30 mouse cellular contexts compared by ENCODE assay signal in the genomic region with DNA sequence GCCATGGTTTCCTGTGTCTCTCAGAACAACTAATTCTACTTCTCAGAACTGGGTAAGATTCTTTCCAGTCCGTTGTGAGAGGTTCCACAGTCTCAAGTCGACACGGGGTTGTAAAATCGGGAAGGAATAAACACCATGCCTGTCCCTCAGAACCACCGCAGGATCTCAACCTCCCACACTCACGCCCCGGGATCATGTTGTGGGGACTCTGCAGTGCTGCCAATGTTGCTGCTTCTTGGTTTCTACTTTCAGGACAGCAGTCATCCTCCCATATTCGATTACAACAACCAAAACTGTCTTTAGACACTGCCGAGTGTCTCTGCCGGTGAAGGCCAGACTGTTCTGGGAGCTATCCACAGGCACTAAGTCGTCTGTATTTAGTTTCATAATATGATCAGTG.
DNase-seq lines count a peak whose midpoint lies in the region; ATAC-seq and TF ChIP-seq lines count a peak whose summit lies in the region.
"Had no signal": no experiment of that assay in that cellular context is flagged by ENCODE, and none has a peak within 500 bp of the region (broad histone marks: within the 10 kb centered on the region; RNA-seq: fewer than 3 reads in every experiment).

No protein-coding gene starts in this region.

- WGBS in embryonic facial prominence, embryonic 12.5 days, result 69% methylated on average over 11 of the region's 11 CpGs
- WGBS in embryonic facial prominence, embryonic 10.5 days, result 89% methylated on average over 11 of the region's 11 CpGs
- WGBS in kidney, embryonic 16.5 days, result 30% methylated on average over 11 of the region's 11 CpGs
- WGBS in limb, embryonic 10.5 days, result 88% methylated on average over 11 of the region's 11 CpGs

- intact Hi-C loops in gastrocnemius, adult 2 months (cut with DNase I), result no loop called here

- H3K9me3 ChIP-seq in embryonic facial prominence, embryonic 12.5 days, result no peaks in the 10 kb centered on the region
- no peaks in the 10 kb centered on the region for H3K9me3 ChIP-seq in embryonic facial prominence, embryonic 10.5 days
- no peaks in the 10 kb centered on the region for H3K9me3 ChIP-seq in kidney, embryonic 16.5 days (ENCODE audit: low read length)
- no peaks in the 10 kb centered on the region for H3K9me3 ChIP-seq in limb, embryonic 10.5 days (replicated peaks)
- H3K9me3 ChIP-seq: embryonic facial prominence, embryonic 13.5 days; embryonic facial prominence, embryonic 15.5 days; forebrain, embryonic 10.5 days; forebrain, embryonic 12.5 days; G1E had no signal

- no peak for ATAC-seq in embryonic facial prominence, embryonic 12.5 days (ENCODE audit: insufficient number of reproducible peaks, insufficient read depth, low FRiP score, low TSS enrichment)
- 0 out of 2 replicates have a peak, but pooled peaks have one; percentile 4 for ATAC-seq in kidney, embryonic 16.5 days (ENCODE audit: low FRiP score, low TSS enrichment)
- ATAC-seq: activated CD4-positive, CD25-positive, alpha-beta regulatory T cell, adult 4 months; CD4-positive, CD25-positive, alpha-beta regulatory T cell, adult 4 months; forebrain, embryonic 14.5 days; forebrain, embryonic 16.5 days; Patski had no signal

- H3K36me3 ChIP-seq in embryonic facial prominence, embryonic 12.5 days, result no peaks in the 10 kb centered on the region
- H3K36me3 ChIP-seq in embryonic facial prominence, embryonic 10.5 days (replicated peaks), result no peaks in the 10 kb centered on the region
- H3K36me3 ChIP-seq in kidney, embryonic 16.5 days (ENCODE audit: insufficient read depth, low read length), result no peaks in the 10 kb centered on the region
- no peaks in the 10 kb centered on the region for H3K36me3 ChIP-seq in limb, embryonic 10.5 days
- H3K36me3 ChIP-seq: embryonic facial prominence, embryonic 13.5 days; embryonic facial prominence, embryonic 15.5 days; forebrain, embryonic 10.5 days; forebrain, embryonic 12.5 days had no signal

- no peak for TF ChIP-seq CTCF in gastrocnemius, adult 2 months (IDR thresholded peaks at IDR 0.05)

- 0 out of 2 replicates have a peak overlapping the region, but pooled peaks have one; percentile 17 for H3K27ac ChIP-seq in embryonic facial prominence, embryonic 12.5 days
- H3K27ac ChIP-seq in embryonic facial prominence, embryonic 10.5 days (replicated peaks), result no peak overlapping the region
- peak overlapping the region; percentile 51; the same call in 1 of the 2 replicates for H3K27ac ChIP-seq in gastrocnemius, adult 2 months
- H3K27ac ChIP-seq in kidney, embryonic 16.5 days (ENCODE audit: low read length), result no peak overlapping the region
- H3K27ac ChIP-seq in limb, embryonic 10.5 days, result peak overlapping the region; percentile 56
- H3K27ac ChIP-seq: embryonic facial prominence, embryonic 13.5 days; embryonic facial prominence, embryonic 15.5 days; forebrain, embryonic 10.5 days; forebrain, embryonic 12.5 days had no signal

- H3K4me1 ChIP-seq in embryonic facial prominence, embryonic 12.5 days, result peaks cover 21% of the 10 kb centered on the region
- H3K4me1 ChIP-seq in embryonic facial prominence, embryonic 10.5 days, result peaks cover 14% of the 10 kb centered on the region
- H3K4me1 ChIP-seq in kidney, embryonic 16.5 days (ENCODE audit: insufficient read depth, low read length), result no peaks in the 10 kb centered on the region
- H3K4me1 ChIP-seq in limb, embryonic 10.5 days, result peaks cover 31% of the 10 kb centered on the region
- H3K4me1 ChIP-seq: forebrain, embryonic 12.5 days had no signal

- H3K4me2 ChIP-seq in embryonic facial prominence, embryonic 12.5 days (replicated peaks), result no peak overlapping the region
- no peak overlapping the region for H3K4me2 ChIP-seq in kidney, embryonic 16.5 days (replicated peaks; ENCODE audit: low read depth, low read length)
- H3K4me2 ChIP-seq: embryonic facial prominence, embryonic 13.5 days; embryonic facial prominence, embryonic 15.5 days; forebrain, embryonic 12.5 days had no signal

- H3K4me3 ChIP-seq in embryonic facial prominence, embryonic 12.5 days, result no peak overlapping the region
- H3K4me3 ChIP-seq in embryonic facial prominence, embryonic 10.5 days, result no peak overlapping the region
- H3K4me3 ChIP-seq in gastrocnemius, adult 2 months, result no peak overlapping the region
- no peak overlapping the region for H3K4me3 ChIP-seq in kidney, embryonic 16.5 days (ENCODE audit: low read length)
- no peak overlapping the region for H3K4me3 ChIP-seq in limb, embryonic 10.5 days
- H3K4me3 ChIP-seq: embryonic facial prominence, embryonic 13.5 days; embryonic facial prominence, embryonic 15.5 days; erythroblast, embryonic 14.5 days; forebrain, embryonic 10.5 days; forebrain, embryonic 12.5 days had no signal

- no peaks in the 10 kb centered on the region for H3K27me3 ChIP-seq in embryonic facial prominence, embryonic 12.5 days
- no peaks in the 10 kb centered on the region for H3K27me3 ChIP-seq in embryonic facial prominence, embryonic 10.5 days (replicated peaks; ENCODE audit: low read depth, poor library complexity, severe bottlenecking)
- H3K27me3 ChIP-seq in kidney, embryonic 16.5 days (ENCODE audit: insufficient read depth, low read length), result no peaks in the 10 kb centered on the region
- no peaks in the 10 kb centered on the region for H3K27me3 ChIP-seq in limb, embryonic 10.5 days (ENCODE audit: low read depth, poor library complexity, severe bottlenecking)
- H3K27me3 ChIP-seq: CH12.LX; embryonic facial prominence, embryonic 13.5 days; embryonic facial prominence, embryonic 15.5 days; forebrain, embryonic 12.5 days had no signal

- no peak for DNase-seq in embryonic facial prominence, embryonic 10.5 days (ENCODE audit: low spot score)
- peak; percentile 52 for DNase-seq in gastrocnemius, adult 2 months
- DNase-seq in gastrocnemius, postnatal 25 days, result no peak
- no peak for DNase-seq in kidney, postnatal 4 days
- no peak for DNase-seq in limb, embryonic 10.5 days (ENCODE audit: low spot score)
- DNase-seq in adrenal gland, adult 8-10 months, result no peak
- DNase-seq: adrenal gland, postnatal 10 days; adrenal gland, postnatal 25 days; B cell, adult 2 months; cerebellum, adult 11 months; cerebellum, adult 18-20 months; cerebellum, adult 8-10 months; cerebellum, adult 9-11 months; cerebellum, postnatal 14 days; cerebellum, postnatal 36 days; embryo, embryonic 11 days had no signal

- H3K9ac ChIP-seq in embryonic facial prominence, embryonic 12.5 days, result no peak overlapping the region
- no peak overlapping the region for H3K9ac ChIP-seq in kidney, embryonic 16.5 days (replicated peaks; ENCODE audit: low read length)
- H3K9ac ChIP-seq: embryonic facial prominence, embryonic 13.5 days; embryonic facial prominence, embryonic 15.5 days; forebrain, embryonic 12.5 days had no signal

Comparison
In these comparisons a context has a peak if more than half of its experiments do, and no peak if none do; other contexts are left out.
1. H3K27ac ChIP-seq: peak in embryonic facial prominence, embryonic 12.5 days (single experiment), gastrocnemius, adult 2 months (single experiment) and limb, embryonic 10.5 days (single experiment); none in embryonic facial prominence, embryonic 10.5 days (single experiment) and kidney, embryonic 16.5 days (single experiment).